Mouse (Mus musculus) inflammation-experienced regulatory T-cells, adult 6 months (primary cell): ENCODE data around the gene Gm10643. TPM values are rescaled to one million over a fixed set of nuclear protein-coding genes. Genes with fewer than 3 reads are reported as not detected.

Experiments used
- ATAC-seq: one replicate; pipeline ENCODE4 v1.8.0; 2017
- polyA plus RNA-seq, 3 experiments: library from polyadenylated mRNA; unstranded; fragments of 100-300 nt; shearing (Covaris generic); gene quantifications; one replicate each; pipeline ENCODE4 v1.2.1; 2017

The Gm10643 gene
- polyA plus RNA-seq, 3 experiments from 2014 or later: 0.53 to 1.4 (median 0.91) TPM

DNA sequence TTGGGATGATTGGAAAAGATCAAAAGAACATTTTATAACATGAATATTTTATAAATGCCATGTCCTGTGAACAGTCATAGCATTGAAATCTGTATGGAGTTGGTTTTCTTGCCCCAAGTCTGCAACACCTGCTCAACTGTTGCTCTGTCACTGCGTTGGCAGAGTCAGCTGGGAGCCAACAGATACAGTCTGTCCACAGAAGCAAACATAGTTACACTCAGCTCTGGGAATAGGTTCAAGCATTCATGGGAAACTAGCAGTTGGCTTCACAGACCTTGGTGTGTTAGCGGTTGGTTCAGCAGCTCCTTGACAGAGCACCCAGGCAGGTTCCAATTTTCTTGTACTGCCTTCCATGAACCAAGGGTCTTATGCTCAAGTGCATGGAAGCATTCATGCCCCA, 5.7 kb upstream of the Gm10643 start:
- no peak for ATAC-seq

GRCm38 (mm10) chr8:84070241-84070640, 5.3 kb upstream of the Gm10643 start:
- ATAC-seq: no peak

GRCm38 (mm10) chr8:84069750-84070149, 4.8 kb upstream of the Gm10643 start:
- no peak for ATAC-seq

- no peak for ATAC-seq
Measured at GRCm38 (mm10) chr8:84069169-84069568, 4.2 kb upstream of the Gm10643 start.

- ATAC-seq: no peak
Measured at GRCm38 (mm10) chr8:84068316-84069035, 3.5 kb upstream of the Gm10643 start.

GRCm38 (mm10) chr8:84067911-84068310, 3.0 kb upstream of the Gm10643 start:
- ATAC-seq: no peak

GRCm38 (mm10) chr8:84067047-84067573, 2.2 kb upstream of the Gm10643 start:
- peak; percentile 45 for ATAC-seq

GRCm38 (mm10) chr8:84066291-84066930, 1.5 kb upstream of the Gm10643 start, which contains the start of gene Rfx1:
Gene Rfx1 (plus strand): TSS chr8:84066834.
- ATAC-seq: peak; percentile 84

GRCm38 (mm10) chr8:84065457-84066072, 628 bp upstream of the Gm10643 start:
- no peak for ATAC-seq

DNA sequence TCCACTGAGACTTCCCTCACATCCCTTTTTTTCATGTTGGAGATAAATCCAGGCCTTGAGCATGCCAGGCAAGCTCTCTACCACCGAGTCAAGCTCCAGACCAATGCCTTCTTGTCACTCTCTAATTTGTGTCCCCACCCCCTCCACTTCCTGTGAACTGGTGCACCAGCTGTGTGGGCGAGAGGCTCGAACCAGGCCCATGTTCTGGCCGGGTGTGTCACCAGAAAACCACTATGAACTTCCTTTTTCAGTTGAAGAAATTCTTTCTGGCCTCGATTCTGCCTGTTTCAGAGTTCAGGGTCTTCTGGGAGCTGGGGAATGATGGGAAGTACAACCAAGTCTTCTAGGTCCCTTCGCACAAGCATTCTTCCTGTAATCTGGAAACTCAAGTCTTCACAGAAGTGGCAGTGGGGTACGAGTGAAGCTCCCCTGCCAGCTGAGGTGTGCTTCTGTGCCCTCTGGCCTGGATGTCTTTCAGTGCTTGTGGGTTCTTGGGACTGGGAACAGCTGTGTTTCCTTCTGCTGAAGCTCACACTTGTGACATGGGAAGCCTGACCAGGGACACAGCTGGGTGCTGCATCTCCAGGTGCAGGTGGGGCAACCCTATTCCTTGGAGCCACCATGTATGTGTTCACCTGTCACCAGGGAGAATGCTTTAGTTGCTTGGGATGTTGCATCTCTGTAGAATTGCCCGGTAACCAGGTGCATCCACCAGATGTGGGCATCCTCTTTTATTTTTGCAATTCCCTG, 901 bp downstream of the Gm10643 start:
- ATAC-seq: peak; percentile 32

DNA sequence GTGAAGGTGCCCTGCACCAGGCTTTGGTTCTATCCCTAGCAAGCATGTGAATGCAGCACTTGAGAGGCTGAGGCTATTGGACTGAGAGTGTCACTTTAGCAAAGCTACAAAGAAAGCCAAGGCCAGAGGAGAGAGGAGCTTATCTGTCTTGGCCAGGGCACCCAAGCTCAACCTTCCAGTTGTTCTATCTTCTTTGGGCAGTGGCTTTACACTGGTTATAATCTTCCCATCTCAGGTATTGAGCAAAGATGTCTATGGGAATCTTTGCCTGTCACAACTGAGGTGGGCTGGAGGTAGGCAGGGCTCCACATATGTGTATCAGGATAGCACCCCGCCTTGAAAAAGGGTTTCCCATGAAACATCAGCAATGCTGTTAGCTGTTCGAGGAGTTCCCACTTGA, 4.7 kb downstream of the Gm10643 start:
- ATAC-seq: no peak

GRCm38 (mm10) chr8:84059226-84059625, 5.7 kb downstream of the Gm10643 start:
- ATAC-seq: no peak

GRCm38 (mm10) chr8:84057827-84058226, 7.1 kb downstream of the Gm10643 start:
- ATAC-seq: no peak

DNA sequence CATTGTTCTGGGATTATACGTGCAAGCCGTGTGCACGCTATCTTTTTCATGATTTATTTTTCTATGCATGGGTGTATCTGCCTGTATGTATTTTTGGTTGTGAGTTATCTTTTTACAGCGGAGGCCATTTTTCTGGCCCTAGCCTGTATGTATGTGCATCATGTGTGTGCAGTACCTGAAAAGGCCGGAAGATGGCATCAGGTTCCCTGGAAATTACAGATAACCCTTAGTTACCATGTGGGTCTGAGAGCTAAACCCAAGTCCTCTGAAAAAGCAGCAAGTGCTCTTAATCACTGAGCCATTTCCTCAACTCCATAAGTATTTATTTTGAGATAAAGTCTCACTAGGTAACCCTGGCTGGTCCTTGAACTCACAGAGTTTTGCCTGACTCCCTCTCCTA, 11.7 kb downstream of the Gm10643 start:
- no peak for ATAC-seq

- ATAC-seq: no peak
Measured at GRCm38 (mm10) chr8:84052746-84053145, 12.2 kb downstream of the Gm10643 start.

- ATAC-seq: no peak
Measured at GRCm38 (mm10) chr8:84048171-84048570, 16.8 kb downstream of the Gm10643 start.

DNA sequence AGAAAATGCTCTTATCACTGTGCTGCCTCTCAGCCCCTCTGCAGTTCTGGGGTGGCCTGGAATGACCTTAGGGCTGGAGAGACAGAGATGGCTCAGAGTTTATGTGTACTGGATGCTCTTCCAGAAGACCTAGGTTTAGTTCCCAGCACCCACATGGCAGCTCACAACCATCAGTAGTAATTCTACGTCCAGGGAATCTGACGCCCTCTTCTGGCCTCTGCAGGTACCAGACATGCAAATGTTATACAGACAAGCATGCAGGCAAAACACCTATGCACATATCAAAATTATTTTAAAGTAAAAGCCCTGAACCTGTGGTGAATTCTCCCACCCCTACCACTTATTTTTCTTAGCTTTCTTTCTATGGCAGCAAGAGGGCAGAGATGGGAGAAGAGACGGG, 18.4 kb downstream of the Gm10643 start:
- no peak for ATAC-seq

DNA sequence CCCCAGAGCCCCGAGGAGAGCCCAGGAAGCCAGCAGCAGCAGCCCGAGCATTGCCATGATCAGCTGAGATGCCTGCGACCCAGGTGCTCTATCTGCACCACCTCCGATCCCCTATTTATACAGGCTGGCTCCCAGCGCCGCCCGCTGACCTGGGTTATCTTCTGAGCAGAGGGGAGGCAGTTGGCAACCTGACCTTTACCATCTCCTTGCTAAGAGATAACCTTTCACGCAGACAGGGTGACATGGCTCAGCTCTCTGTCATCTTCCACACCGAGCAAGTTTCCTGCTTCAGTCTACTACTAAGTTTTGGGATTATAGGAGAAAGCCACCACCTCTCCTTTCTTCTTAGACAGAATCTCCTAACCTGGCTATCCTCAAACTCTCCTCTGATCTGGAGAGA, 20.0 kb downstream of the Gm10643 start, which contains the start of gene Rln3:
Gene Rln3 (minus strand): TSS at position 101 of the 400 bp plus-strand sequence.
- ATAC-seq: no peak

GRCm38 (mm10) chr8:84044103-84044502, 20.8 kb downstream of the Gm10643 start:
- ATAC-seq: no peak

GRCm38 (mm10) chr8:84042948-84043342, 22.0 kb downstream of the Gm10643 start:
- no peak for ATAC-seq

DNA sequence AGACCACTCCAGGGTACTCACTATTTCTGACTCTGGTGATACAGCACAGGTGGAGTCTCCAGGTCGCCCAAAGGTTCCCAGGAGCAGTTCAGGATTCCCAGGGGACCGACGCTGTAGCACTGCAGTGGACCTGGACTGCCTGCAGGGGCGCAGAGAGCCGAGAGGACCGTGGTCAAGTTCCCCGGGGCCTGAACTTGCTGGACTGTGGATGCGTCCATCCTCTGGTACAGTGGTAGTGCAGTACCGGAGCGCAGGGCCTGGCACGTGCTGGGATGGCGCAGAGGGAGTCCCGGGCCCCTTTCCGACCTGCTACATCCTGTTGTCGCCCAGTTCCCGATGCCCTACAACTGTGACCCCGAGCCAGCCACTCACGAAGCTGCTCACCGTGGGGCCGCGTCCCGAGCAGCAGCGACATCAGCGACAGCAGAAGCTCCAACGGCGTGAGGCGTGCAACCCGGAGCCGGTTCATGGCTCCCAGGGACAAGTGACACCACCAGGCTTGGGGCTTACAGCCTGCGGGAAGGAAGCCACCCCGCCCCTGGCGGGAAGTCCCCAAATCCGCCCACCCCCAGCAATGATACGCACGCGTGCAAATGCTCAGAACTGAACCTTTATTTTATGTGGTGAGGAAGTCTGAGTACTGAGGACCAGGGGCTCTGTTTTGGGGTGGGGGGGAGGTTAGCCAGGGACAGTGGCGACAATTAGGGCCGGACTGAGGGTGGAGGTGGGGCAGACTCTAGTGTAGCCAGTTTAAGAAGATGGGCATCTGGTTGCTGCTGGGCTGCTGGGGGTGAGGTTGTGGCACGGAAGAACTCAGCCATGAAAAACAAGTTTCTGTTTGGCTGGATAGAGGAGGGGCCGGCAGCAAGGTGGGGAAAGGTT, 22.6 kb downstream of the Gm10643 start, which contains the start of gene Il27ra:
Gene Il27ra (minus strand): TSS at position 524 of the 882 bp plus-strand sequence.
- ATAC-seq: peak; percentile 87

DNA sequence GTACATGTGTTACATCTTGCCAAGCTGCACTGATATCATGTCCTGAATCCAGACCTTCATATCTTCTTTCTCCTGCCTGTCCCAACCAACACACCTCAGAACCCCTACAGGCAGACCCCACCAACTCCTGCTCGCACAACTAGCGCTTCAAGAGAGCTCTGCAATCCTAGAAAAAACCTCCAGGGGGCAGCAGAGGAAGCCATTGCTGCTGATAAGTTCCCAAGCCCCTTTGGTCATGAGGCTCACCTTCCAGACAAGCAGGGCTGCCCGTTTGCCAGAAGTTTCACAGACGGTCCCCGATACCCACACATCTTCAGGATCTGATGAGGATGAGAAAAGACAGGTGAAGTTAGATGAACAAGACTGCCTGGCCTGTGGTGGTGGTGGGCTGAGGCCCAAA, 25.9 kb downstream of the Gm10643 start:
- ATAC-seq: no peak
